Mouse (Mus musculus) right cerebral cortex, postnatal 14 days (tissue): ENCODE results near the gene R3hcc1l.

Experiments used
- DNase-seq: peaks from one replicate; pipeline ENCODE4 v3.0.0; 2022

The R3hcc1l gene

GRCm38 (mm10) chr19:42558701-42559100 is 40.1 kb downstream of the R3hcc1l start:
- no peak for DNase-seq

GRCm38 (mm10) chr19:42561991-42562390 is 43.4 kb downstream of the R3hcc1l start:
- DNase-seq: no peak

DNA sequence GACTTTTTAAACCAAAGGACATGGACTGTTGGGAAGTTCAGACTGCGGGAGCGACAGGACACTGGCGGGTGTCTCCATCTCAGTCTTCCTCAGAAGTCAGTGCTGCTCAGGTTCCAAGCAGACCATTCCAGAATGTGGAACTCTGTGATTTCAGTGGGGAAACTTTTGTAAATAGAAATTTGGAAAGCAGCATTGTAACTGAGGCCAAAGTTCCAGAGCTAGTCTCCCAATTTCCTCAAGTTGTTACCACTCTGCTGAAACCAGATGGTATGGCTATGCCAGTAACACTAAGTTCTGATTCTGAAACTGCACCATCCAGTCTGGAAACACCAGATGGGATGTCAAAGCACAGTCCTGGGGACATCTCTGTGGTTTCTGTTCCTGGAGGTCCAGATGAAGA is 44.4 kb downstream of the R3hcc1l start:
- no peak for DNase-seq

DNA sequence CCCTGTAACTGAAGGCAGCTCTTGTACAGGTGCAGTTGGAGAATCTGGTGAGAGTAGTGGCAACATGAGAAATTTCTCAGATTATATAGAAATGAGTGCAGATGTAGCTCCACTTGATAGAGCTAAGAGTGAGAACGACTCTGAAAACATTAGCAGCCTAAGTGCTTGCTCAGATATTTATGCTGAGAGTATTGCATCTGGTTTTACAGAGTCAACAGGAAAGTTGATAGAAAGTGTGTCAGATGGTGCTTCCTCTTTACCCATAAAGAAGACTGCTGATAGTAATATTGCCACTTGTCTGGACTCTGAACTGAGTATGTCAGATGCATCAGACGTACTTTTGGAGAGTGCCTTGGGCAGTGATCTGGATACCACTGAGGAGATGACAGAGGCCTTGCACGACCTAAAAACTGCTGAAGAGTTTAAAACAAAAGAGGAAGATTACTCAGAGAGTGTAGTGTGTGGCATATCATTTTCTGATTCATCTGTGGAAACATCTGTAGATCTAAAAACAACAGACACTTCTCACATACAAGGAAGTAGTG is 45.2 kb downstream of the R3hcc1l start:
- no peak for DNase-seq

GRCm38 (mm10) chr19:42566283-42567019 is 47.9 kb downstream of the R3hcc1l start:
- no peak for DNase-seq

DNA sequence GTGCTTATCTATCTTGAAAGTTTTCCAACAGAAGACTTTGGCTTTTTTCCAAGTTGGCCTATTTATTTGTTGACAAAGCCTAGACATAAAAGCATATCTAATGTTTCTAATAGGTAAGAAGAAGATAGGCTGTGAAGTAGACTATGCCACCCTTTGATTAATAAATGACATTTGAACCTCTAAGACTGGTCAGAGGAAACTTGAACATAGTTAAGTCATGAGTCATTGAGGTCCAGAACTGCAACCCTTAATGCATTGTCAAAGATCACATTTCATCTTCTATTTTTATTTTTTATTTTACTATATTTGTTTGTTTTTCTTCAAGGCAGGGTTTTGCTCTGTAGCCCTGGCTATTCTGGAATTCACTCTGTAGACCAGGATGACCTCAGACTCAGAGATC is 48.5 kb downstream of the R3hcc1l start:
- DNase-seq: no peak

DNA sequence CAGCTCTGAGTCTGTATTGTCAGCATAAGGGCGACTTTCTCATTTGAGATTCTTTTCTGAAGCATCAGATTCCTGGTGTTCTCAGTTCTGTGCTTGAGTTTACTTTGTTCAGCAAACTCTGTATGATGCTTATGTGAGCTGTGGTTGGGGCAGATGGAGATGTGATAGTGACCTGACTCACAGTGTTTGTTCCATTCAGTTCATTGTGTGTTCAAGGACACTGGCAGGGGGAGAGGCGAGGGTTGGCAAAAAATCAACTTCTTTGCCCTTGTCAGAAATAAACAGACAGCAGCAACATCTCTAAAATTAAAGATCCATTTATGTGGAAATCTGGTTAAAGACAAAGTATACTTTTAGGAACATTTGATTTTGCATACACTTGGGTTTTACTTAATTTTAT is 50.5 kb downstream of the R3hcc1l start:
- DNase-seq: no peak

DNA sequence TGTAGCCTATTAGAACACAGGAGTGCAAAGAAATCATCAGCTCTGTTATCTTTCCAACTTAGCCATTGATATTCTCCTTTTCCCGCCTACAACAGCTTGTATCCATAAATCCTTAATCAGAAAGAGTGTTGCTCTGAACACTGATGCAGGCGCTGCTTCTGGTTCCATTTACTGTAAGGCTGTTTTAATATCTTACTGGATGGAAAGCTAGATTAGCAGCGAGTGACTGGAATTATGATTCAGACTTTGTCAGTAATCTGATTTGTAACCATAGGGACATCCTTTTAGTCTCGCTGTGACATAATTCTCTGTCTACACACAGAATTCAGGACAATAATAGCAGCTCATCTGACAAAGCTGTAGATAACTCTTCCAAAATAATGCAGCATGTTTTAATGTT is 52.7 kb downstream of the R3hcc1l start:
- no peak for DNase-seq

- DNase-seq: no peak
Observed at GRCm38 (mm10) chr19:42575317-42575716, 56.8 kb downstream of the R3hcc1l start.

DNA sequence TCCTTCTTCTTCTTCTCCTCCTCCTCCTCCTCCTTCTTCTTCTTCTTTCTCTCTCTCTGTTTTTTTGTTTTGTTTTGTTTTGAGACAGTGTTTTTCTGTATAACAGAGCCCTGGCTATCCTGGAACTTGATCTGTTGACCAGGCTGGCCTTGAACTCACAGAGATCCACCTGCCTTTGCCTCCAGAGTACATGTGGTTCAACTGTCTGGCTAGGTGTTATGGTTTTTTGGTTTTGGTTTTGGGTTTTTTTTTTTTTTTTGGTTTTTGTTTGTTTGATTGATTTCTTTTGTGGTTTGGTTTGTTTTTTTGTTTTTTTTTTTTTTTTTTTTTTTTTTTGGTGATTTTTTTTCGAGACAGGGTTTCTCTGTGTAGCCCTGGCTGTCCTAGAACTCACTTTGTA is 58.3 kb downstream of the R3hcc1l start:
- no peak for DNase-seq

GRCm38 (mm10) chr19:42578631-42579030 is 60.1 kb downstream of the R3hcc1l start:
- DNase-seq: no peak

DNA sequence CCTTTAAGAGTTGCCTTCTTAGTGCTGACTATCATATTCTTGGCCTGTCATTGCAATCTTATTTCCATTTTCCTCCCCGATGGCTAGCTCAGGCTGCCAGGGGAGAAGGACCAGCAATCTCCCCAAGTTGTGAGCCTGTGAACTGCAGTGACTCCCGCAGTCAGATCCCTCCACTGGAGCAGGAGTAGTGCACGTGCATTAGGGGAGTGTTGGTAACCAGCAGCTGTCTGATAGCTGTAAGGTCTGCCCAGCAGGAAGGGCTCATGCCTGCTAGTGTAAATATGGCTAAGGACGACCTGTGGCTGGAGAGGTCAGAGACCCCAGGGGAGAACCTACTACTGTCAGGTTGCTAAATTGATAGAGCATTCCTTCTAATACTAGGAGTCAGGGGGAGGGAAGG is 62.1 kb downstream of the R3hcc1l start:
- DNase-seq: no peak

- no peak for DNase-seq
Observed at GRCm38 (mm10) chr19:42582811-42583370, 64.3 kb downstream of the R3hcc1l start.

DNA sequence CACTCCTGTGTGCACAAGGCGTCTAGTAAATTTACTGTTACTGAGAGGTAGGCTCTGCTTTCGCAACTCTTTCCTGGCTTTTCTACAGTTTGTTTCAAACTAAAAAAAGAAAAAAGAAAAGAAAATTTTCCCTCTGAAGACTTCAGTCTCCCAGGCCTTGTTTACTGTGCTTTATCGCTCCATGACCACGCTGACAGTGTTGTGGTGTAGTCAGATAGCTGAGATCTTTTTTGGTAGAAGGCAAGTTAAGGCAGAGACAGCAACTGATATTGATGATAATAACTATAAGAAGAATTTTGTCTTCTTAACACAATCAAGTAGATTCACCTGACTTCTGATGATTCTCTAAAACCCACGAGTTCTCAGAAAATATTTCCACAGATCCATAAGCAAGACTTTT is 65.1 kb downstream of the R3hcc1l start:
- no peak for DNase-seq

GRCm38 (mm10) chr19:42584188-42584587 is 65.6 kb downstream of the R3hcc1l start:
- DNase-seq: no peak

DNA sequence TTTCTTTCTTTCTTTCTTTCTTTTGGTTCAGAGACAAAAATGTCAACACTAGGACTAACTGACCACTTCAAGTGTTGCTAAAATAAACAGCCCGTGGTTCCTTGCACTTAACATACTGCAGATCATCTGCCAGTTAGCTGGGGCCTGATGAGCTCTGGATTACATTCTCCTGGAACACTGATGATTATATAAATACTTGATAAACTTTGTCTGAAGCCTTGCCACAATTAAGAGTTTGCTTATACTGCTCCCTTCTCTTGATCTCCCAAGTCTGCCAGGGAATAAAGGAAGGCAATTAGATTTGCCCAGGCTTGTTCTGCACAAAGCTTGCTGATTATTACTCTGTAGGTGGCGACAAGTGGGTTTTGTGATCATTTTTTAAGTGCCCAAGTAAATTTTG is 69.1 kb downstream of the R3hcc1l start:
- no peak for DNase-seq

- DNase-seq: no peak
Observed at GRCm38 (mm10) chr19:42589246-42589645, 70.7 kb downstream of the R3hcc1l start.

- no peak for DNase-seq
Observed at GRCm38 (mm10) chr19:42591534-42591933, 73.0 kb downstream of the R3hcc1l start.

GRCm38 (mm10) chr19:42593456-42593855 is 74.9 kb downstream of the R3hcc1l start:
- DNase-seq: no peak

DNA sequence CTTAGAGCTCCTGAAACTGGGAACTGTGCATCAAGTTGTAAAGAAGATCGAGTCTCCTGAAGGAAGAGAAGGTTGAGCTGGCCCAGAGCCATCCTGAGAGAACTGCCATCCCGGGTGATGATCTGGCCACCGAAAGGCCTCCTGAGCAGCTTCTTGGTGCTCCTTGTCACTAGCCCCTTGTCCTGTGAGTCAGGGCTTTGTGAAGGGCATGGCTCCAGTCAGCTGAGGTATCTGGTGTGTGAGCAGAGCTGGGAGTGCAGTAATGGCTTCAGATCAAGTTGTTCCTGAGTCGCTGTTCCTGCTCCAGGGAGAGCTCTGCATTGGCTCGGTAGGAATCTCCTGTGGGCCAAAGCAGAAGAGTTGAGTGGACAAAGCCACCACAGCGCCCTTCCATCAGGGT is 76.5 kb downstream of the R3hcc1l start:
- DNase-seq: no peak

- no peak for DNase-seq
Observed at GRCm38 (mm10) chr19:42597286-42597685, 78.7 kb downstream of the R3hcc1l start.

DNA sequence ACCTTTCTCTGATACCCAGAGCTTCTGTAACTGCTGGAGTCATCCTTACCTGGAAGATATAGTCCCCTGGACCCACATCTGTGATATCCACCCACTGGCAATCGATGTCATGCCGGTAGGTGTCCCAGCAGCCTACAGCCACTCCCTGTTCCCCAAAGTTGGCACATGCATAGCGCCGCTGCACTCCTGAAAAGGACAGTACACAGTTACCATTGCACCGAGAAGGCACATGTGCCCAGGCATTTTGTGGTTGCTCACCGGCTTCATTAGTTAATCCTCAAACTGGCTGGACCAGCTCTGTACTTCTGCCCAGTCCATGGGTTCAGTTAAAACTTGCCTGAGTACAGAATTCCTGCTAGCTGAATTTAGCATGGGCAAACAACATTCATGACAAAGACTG is 79.3 kb downstream of the R3hcc1l start:
- no peak for DNase-seq

- no peak for DNase-seq
Observed at GRCm38 (mm10) chr19:42599891-42600290, 81.3 kb downstream of the R3hcc1l start.

- no peak for DNase-seq
Observed at GRCm38 (mm10) chr19:42600591-42600990, 82.0 kb downstream of the R3hcc1l start.

- DNase-seq: no peak
Observed at GRCm38 (mm10) chr19:42601445-42601844, 82.9 kb downstream of the R3hcc1l start.
